Mouse (Mus musculus) cortical plate, adult 2 months (tissue): Measurements from ENCODE around the gene Ccdc54. TPM values are rescaled to one million over a fixed set of nuclear protein-coding genes. Genes with fewer than 3 reads are reported as not detected.

Source experiments
- H3K27ac ChIP-seq: fragments of 200-500 bp; 2 replicates; pipeline ENCODE4 v1.5.1; 2012; ENCODE audit warnings: low read length, control low read depth, inconsistent platforms; ENCODE audit not compliant: insufficient read depth
- H3K4me1 ChIP-seq: fragments of 200-500 bp; 2 replicates; pipeline ENCODE4 v1.6.1; 2011; ENCODE audit warnings: low read length; ENCODE audit not compliant: control insufficient read depth, insufficient read depth
- H3K4me3 ChIP-seq: fragments of 200-500 bp; 2 replicates; pipeline ENCODE4 v1.5.1; 2011; ENCODE audit warnings: mild to moderate bottlenecking, low read length, control low read depth; ENCODE audit not compliant: insufficient read depth
- CTCF ChIP-seq: fragments of 200-500 bp; IDR thresholded peaks from 2 replicates; pipeline ENCODE4 v1.5.1; 2011; ENCODE audit warnings: mild to moderate bottlenecking, control low read depth, low read length; ENCODE audit not compliant: insufficient read depth; ENCODE audit errors: extremely low read depth
- POLR2A ChIP-seq: fragments of 200-500 bp; IDR thresholded peaks from 2 replicates; pipeline ENCODE4 v1.6.1; 2011; ENCODE audit warnings: mild to moderate bottlenecking, low read length, control low read depth; ENCODE audit not compliant: insufficient read depth; ENCODE audit errors: extremely low read depth
- polyA plus RNA-seq: library from polyadenylated mRNA; depleted of rRNA; stranded (reverse); fragments of >200 nt; gene quantifications from 2 replicates; pipeline ENCODE4 v1.2.3, GENCODE M21; 2012

Gene Ccdc54
- polyA plus RNA-seq, 1 experiment = 0.08 TPM

- Histone ChIP-seq H3K4me1 (no peaks in the 10 kb centered on the region), H3K27ac (no peak overlapping the region), H3K4me3 (no peak overlapping the region)
- no peak for TF ChIP-seq POLR2A
- no peak for TF ChIP-seq CTCF
These were observed 5.2 kb upstream of the Ccdc54 start for GRCm38 (mm10) chr16:50596171-50596570.

- TF ChIP-seq POLR2A = no peak
- TF ChIP-seq CTCF = no peak
- H3K4me1 ChIP-seq = no peaks in the 10 kb centered on the region
- no peak overlapping the region for H3K27ac ChIP-seq
- no peak overlapping the region for H3K4me3 ChIP-seq
These were observed 3.9 kb upstream of the Ccdc54 start for GRCm38 (mm10) chr16:50594876-50595275.

- no peak overlapping the region for H3K4me3 ChIP-seq
- TF ChIP-seq POLR2A (no peak), CTCF (no peak)
- H3K4me1 ChIP-seq = no peaks in the 10 kb centered on the region
- H3K27ac ChIP-seq = no peak overlapping the region
These were observed 2.4 kb upstream of the Ccdc54 start for GRCm38 (mm10) chr16:50593361-50593760.

GRCm38 (mm10) chr16:50589574-50590151, 1.3 kb downstream of the Ccdc54 start:
- TF ChIP-seq CTCF = no peak
- TF ChIP-seq POLR2A = no peak
- Histone ChIP-seq H3K4me1 (no peaks in the 10 kb centered on the region), H3K4me3 (no peak overlapping the region)

GRCm38 (mm10) chr16:50588191-50588590, 2.8 kb downstream of the Ccdc54 start:
- TF ChIP-seq POLR2A (no peak), CTCF (no peak)
- no peak overlapping the region for H3K27ac ChIP-seq
- no peak overlapping the region for H3K4me3 ChIP-seq
- H3K4me1 ChIP-seq = no peaks in the 10 kb centered on the region

More at GRCm38 (mm10) chr16:50589574-50590151, 1.3 kb downstream of the Ccdc54 start:
- no peak overlapping the region for H3K27ac ChIP-seq

GRCm38 (mm10) chr16:50587139-50587538, 3.8 kb downstream of the Ccdc54 start:
- Histone ChIP-seq H3K4me1 (no peaks in the 10 kb centered on the region), H3K27ac (no peak overlapping the region), H3K4me3 (no peak overlapping the region)
- no peak for TF ChIP-seq POLR2A
- TF ChIP-seq CTCF = no peak

GRCm38 (mm10) chr16:50578361-50578760, 12.6 kb downstream of the Ccdc54 start:
- TF ChIP-seq CTCF (no peak), POLR2A (no peak)
- H3K4me3 ChIP-seq = no peak overlapping the region
- no peak overlapping the region for H3K27ac ChIP-seq
- no peaks in the 10 kb centered on the region for H3K4me1 ChIP-seq

GRCm38 (mm10) chr16:50572557-50572956, 18.4 kb downstream of the Ccdc54 start:
- no peaks in the 10 kb centered on the region for H3K4me1 ChIP-seq

GRCm38 (mm10) chr16:50559163-50559771, 31.7 kb downstream of the Ccdc54 start:
- TF ChIP-seq POLR2A (no peak), CTCF (no peak)
- H3K27ac ChIP-seq = no peak overlapping the region

More at GRCm38 (mm10) chr16:50572557-50572956, 18.4 kb downstream of the Ccdc54 start:
- Histone ChIP-seq H3K4me3 (no peak overlapping the region), H3K27ac (no peak overlapping the region)
- no peak for TF ChIP-seq CTCF

GRCm38 (mm10) chr16:50553828-50554227, 37.1 kb downstream of the Ccdc54 start:
- no peak for TF ChIP-seq POLR2A
- no peak for TF ChIP-seq CTCF
- H3K27ac ChIP-seq = no peak overlapping the region

More at GRCm38 (mm10) chr16:50559163-50559771, 31.7 kb downstream of the Ccdc54 start:
- Histone ChIP-seq H3K4me1 (no peaks in the 10 kb centered on the region), H3K4me3 (no peak overlapping the region)

More at GRCm38 (mm10) chr16:50553828-50554227, 37.1 kb downstream of the Ccdc54 start:
- no peak overlapping the region for H3K4me3 ChIP-seq
- H3K4me1 ChIP-seq = no peaks in the 10 kb centered on the region
